Mouse (Mus musculus): Measurements from ENCODE around the gene Prl2c1.

GRCm38 (mm10) chr13:27802765-27803164, 46.4 kb upstream of the Prl2c1 start:
- TF ChIP-seq GATA1 (IDR thresholded peaks at IDR 0.05; ENCODE audit: low read length) (no peak), TAL1 (IDR thresholded peaks at IDR 0.05; ENCODE audit: low read length) (no peak)
